Mouse (Mus musculus) ES-E14 (cell line): ENCODE measurements around the gene Mrc1. TPM values are rescaled to one million over a fixed set of nuclear protein-coding genes. Genes with fewer than 3 reads are reported as not detected.

ENCODE experiments used
- DNase-seq: peaks from one replicate; pipeline ENCODE4 v3.0.0-alpha.2; 2013; ENCODE audit warnings: low read depth, low spot score
- H3K27ac ChIP-seq: 2 replicates; pipeline ENCODE4 v1.5.1; 2012; ENCODE audit warnings: low read depth, mild to moderate bottlenecking, low read length, moderate library complexity, mixed read lengths; ENCODE audit not compliant: poor library complexity, insufficient read depth, severe bottlenecking
- H3K36me3 ChIP-seq: 2 replicates; pipeline ENCODE4 v1.6.1; 2012; ENCODE audit warnings: mild to moderate bottlenecking, low read length, moderate library complexity, mixed read lengths; ENCODE audit not compliant: control insufficient read depth, poor library complexity, insufficient read depth, severe bottlenecking
- H3K4me1 ChIP-seq, 2 experiments: fragments of 150-350 bp in 1 of 2; sonication (generic) in 1 of 2; 2 replicates each; pipeline ENCODE4 v1.6.1; 2012; ENCODE audit warnings: low read length in 2 of 2, mild to moderate bottlenecking in 1 of 2, mixed read lengths in 1 of 2; ENCODE audit not compliant: control insufficient read depth in 2 of 2, insufficient read depth in 2 of 2, poor library complexity in 1 of 2
- H3K4me3 ChIP-seq, 2 experiments: fragments of 150-350 bp in 1 of 2; sonication (generic) in 1 of 2; 2 replicates each; pipeline ENCODE4 v1.5.1; 2012; ENCODE audit warnings: low read length in 2 of 2, low read depth in 1 of 2, mild to moderate bottlenecking in 1 of 2, mixed read lengths in 1 of 2; ENCODE audit not compliant: insufficient read depth in 1 of 2, poor library complexity in 1 of 2, severe bottlenecking in 1 of 2
- H3K9ac ChIP-seq: 2 replicates; pipeline ENCODE4 v1.6.1; 2012; ENCODE audit warnings: low read depth, mild to moderate bottlenecking, low read length, mixed read lengths; ENCODE audit not compliant: poor library complexity, insufficient read depth, severe bottlenecking
- H3K9me3 ChIP-seq: fragments of 150-350 bp; sonication (generic); 2 replicates; pipeline ENCODE4 v1.6.1; 2012; ENCODE audit warnings: low read depth, mild to moderate bottlenecking, low read length; ENCODE audit not compliant: control insufficient read depth, insufficient read depth
- CHD2 ChIP-seq: IDR thresholded peaks from 2 replicates; pipeline ENCODE4 v1.6.1; 2014; ENCODE audit warnings: mild to moderate bottlenecking, low read depth, low read length, inconsistent platforms
- HCFC1 ChIP-seq: IDR thresholded peaks from 2 replicates; pipeline ENCODE4 v1.6.1; 2012; ENCODE audit warnings: low read length, inconsistent platforms, borderline replicate concordance; ENCODE audit not compliant: insufficient read depth
- MAFK ChIP-seq: IDR thresholded peaks from 2 replicates; pipeline ENCODE4 v1.6.1; 2014; ENCODE audit warnings: mild to moderate bottlenecking, low read depth, low read length, inconsistent platforms; ENCODE audit not compliant: insufficient read depth
- ZC3H11A ChIP-seq: IDR thresholded peaks from 2 replicates; pipeline ENCODE4 v1.6.1; 2012; ENCODE audit warnings: low read depth, mild to moderate bottlenecking, inconsistent platforms, low read length, borderline replicate concordance
- ZNF384 ChIP-seq: IDR thresholded peaks from 2 replicates; pipeline ENCODE4 v1.6.1; 2012; ENCODE audit warnings: low read depth, low read length, inconsistent platforms
- in situ Hi-C, 2 experiments: fragments of 600-800 bp; cut with MboI; formaldehyde crosslinking; loops; one replicate each; pipeline ENCODE4 v1.15.1; 2025; ENCODE audit warnings: low sequenced_read_pairs in 2 of 2, inconsistent platforms in 1 of 2; ENCODE audit not compliant: unreplicated experiment in 2 of 2
- total RNA-seq: library from RNA; depleted of rRNA; stranded (reverse); fragments of 300-350 nt; gene quantifications from 2 replicates; pipeline ENCODE4 v1.2.3, GENCODE M21; 2012

Mrc1 gene
- total RNA-seq, 1 experiment, result 0.58 TPM

- H3K4me1 ChIP-seq, result no peaks in the 10 kb centered on the region
- in situ Hi-C loops, result no loop called here
- DNase-seq, result no peak
Measured at GRCm38 (mm10) chr2:14228495-14228894, 697 bp upstream of the Mrc1 start.

DNA sequence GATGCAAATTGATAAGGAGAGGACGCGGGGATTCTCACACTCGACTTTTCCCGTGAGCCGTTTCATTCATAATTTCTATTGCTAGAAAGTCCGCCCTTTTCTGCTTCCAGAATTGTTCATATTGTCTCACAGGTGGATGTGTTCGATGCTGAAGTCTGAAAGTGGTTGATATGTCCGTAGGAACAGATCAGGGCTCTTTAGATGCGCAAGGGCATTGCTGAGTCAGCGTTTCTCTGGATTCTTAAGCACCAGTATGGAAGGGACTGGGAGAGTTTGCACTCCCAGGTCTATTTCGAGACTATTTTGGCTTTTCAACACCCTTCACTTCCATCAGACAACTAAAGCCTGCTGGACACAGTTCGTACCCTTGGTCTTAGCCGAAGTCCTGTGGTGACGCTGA, 787 bp downstream of the Mrc1 start:
- DNase-seq, result no peak
- H3K9me3 ChIP-seq, result no peaks in the 10 kb centered on the region
- H3K36me3 ChIP-seq, result no peaks in the 10 kb centered on the region
- TF ChIP-seq CHD2, result no peak
- no peak for TF ChIP-seq HCFC1
- TF ChIP-seq MAFK, result peak; percentile 96
- H3K4me1 ChIP-seq, result no peaks in the 10 kb centered on the region
- in situ Hi-C loops, result no loop called here
- H3K4me3 ChIP-seq, result no peak overlapping the region
- H3K9ac ChIP-seq, result no peak overlapping the region
- H3K27ac ChIP-seq, result no peak overlapping the region

More at GRCm38 (mm10) chr2:14228495-14228894, 697 bp upstream of the Mrc1 start:
- Histone ChIP-seq H3K9ac (no peak overlapping the region), H3K9me3 (no peaks in the 10 kb centered on the region), H3K27ac (no peak overlapping the region), H3K4me3 (no peak overlapping the region), H3K36me3 (no peaks in the 10 kb centered on the region)
- no peak for TF ChIP-seq MAFK
- no peak for TF ChIP-seq ZNF384
- TF ChIP-seq CHD2, result no peak
- no peak for TF ChIP-seq HCFC1
- TF ChIP-seq ZC3H11A, result no peak

DNA sequence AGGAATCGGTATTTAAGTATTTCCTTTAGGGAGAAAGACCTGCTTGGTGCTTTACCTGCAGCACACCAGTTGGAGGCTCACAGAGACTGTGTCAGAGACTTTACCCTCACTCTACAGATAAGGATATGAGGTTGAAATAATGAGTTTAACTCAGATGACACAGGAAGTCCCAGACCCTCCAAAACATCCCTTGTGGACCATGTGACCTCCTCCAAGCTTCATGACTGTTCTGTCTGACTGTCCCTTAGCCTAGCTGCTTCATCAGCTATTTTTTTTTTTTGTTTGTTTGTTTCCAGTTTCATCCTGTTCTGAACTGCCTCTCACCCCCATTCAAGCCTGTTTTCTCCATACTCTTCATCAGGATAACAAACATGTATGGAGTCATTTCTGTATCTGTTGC, 3.7 kb downstream of the Mrc1 start:
- in situ Hi-C loops, result no loop called here
- H3K4me3 ChIP-seq, result no peak overlapping the region

DNA sequence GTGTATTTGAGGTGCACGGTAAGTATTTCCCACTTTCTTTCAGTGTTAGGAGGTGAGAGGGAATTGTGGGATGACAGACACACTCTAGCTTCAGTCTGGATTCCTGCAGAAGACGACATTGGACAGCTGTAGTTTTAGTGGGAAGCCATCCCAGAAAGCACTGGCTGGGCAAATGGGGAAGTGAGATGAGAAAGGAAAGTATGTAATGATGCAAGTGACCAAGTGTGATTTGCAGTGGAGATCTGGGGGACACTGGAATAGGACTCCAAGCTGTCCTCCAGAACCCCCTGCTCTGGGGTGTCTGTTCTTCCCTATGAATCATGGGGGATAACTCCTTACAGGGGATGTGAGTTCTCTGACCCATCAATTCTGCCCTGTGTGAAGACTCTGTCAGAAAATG, 4.8 kb downstream of the Mrc1 start:
- H3K4me3 ChIP-seq, result no peak overlapping the region
- TF ChIP-seq HCFC1, result no peak
- no peak for TF ChIP-seq ZC3H11A
- no peak for TF ChIP-seq ZNF384
- TF ChIP-seq CHD2, result no peak
- TF ChIP-seq MAFK, result no peak
- H3K9ac ChIP-seq, result no peak overlapping the region
- no peak overlapping the region for H3K27ac ChIP-seq
- no peak for DNase-seq
- no peaks in the 10 kb centered on the region for H3K9me3 ChIP-seq
- H3K36me3 ChIP-seq, result no peaks in the 10 kb centered on the region
- in situ Hi-C loops, result no loop called here
- H3K4me1 ChIP-seq, result no peaks in the 10 kb centered on the region

More for the DNA sequence above, 3.7 kb downstream of the Mrc1 start:
- no peaks in the 10 kb centered on the region for H3K36me3 ChIP-seq
- H3K9me3 ChIP-seq, result no peaks in the 10 kb centered on the region
- no peak overlapping the region for H3K9ac ChIP-seq
- no peak for DNase-seq
- H3K4me1 ChIP-seq, result no peaks in the 10 kb centered on the region
- H3K27ac ChIP-seq, result no peak overlapping the region
- no peak for TF ChIP-seq ZNF384
- TF ChIP-seq CHD2, result no peak
- no peak for TF ChIP-seq MAFK
- no peak for TF ChIP-seq HCFC1
- TF ChIP-seq ZC3H11A, result no peak

- H3K4me1 ChIP-seq, result no peaks in the 10 kb centered on the region
- no peaks in the 10 kb centered on the region for H3K36me3 ChIP-seq
- no peak for DNase-seq
- in situ Hi-C loops, result no loop called here
- no peak overlapping the region for H3K4me3 ChIP-seq
- H3K27ac ChIP-seq, result no peak overlapping the region
- H3K9ac ChIP-seq, result no peak overlapping the region
- H3K9me3 ChIP-seq, result no peaks in the 10 kb centered on the region
- no peak for TF ChIP-seq HCFC1
- no peak for TF ChIP-seq ZC3H11A
- no peak for TF ChIP-seq ZNF384
- TF ChIP-seq MAFK, result no peak
- TF ChIP-seq CHD2, result no peak
Measured at GRCm38 (mm10) chr2:14235319-14235718, 6.1 kb downstream of the Mrc1 start.
